Mouse (Mus musculus) heart, postnatal 14 days (tissue): ENCODE results near the gene Bmf. TPM values are rescaled to one million over a fixed set of nuclear protein-coding genes. Genes with fewer than 3 reads are reported as not detected.
A peak's percentile ranks its signal among the peaks of the same experiment; 100 is the strongest.

Source experiments
- DNase-seq, 2 experiments: peaks; one replicate each; pipeline ENCODE4 v3.0.0; 2021 to 2022
- intact Hi-C: fragments of 180-260 bp; cut with DNase I; formaldehyde crosslinking; loops from one replicate; pipeline ENCODE4 v1.15.1; 2025
- total RNA-seq, 2 experiments: library from RNA; stranded (reverse); gene quantifications; 2 replicates each; pipeline ENCODE4 v1.2.3; 2021

Bmf gene
- total RNA-seq, 2 experiments from 2014 or later: 18.6 to 21.7 TPM

- intact Hi-C loops: loop anchor here (2.0 to 5.0 kb wide), 3 partner anchors 34 to 151 kb away; no protein-coding TSS in a partner anchor
- DNase-seq: peak in 1 of 2 experiments; percentile 20
Measured at GRCm38 (mm10) chr2:118546104-118546797, 3.2 kb downstream of the Bmf start.

- intact Hi-C loops: loop anchor here (1.0 to 5.0 kb wide), 4 partner anchors 33 to 152 kb away; no protein-coding TSS in a partner anchor
- peak; percentile 94 to 96 for DNase-seq
Measured at GRCm38 (mm10) chr2:118545242-118546103, 4.0 kb downstream of the Bmf start.

GRCm38 (mm10) chr2:118543893-118544799 is 5.3 kb downstream of the Bmf start:
- DNase-seq: peak; percentile 80 to 87
- intact Hi-C loops: no loop called here

- peak in 1 of 2 experiments; percentile 3 for DNase-seq
- intact Hi-C loops: no loop called here
Measured at GRCm38 (mm10) chr2:118542971-118543573, 6.4 kb downstream of the Bmf start.

- intact Hi-C loops: no loop called here
- no peak for DNase-seq
Measured at GRCm38 (mm10) chr2:118541716-118542115, 7.8 kb downstream of the Bmf start.

- DNase-seq: peak; percentile 42 to 50
- intact Hi-C loops: no loop called here
Measured at GRCm38 (mm10) chr2:118540691-118541117, 8.8 kb downstream of the Bmf start.

- intact Hi-C loops: no loop called here
- peak in 1 of 2 experiments; percentile 54 for DNase-seq
Measured at GRCm38 (mm10) chr2:118539881-118540516, 9.5 kb downstream of the Bmf start.

GRCm38 (mm10) chr2:118539040-118539439 is 10.4 kb downstream of the Bmf start:
- DNase-seq: no peak
- intact Hi-C loops: no loop called here

GRCm38 (mm10) chr2:118537226-118537625 is 12.3 kb downstream of the Bmf start:
- intact Hi-C loops: no loop called here
- no peak for DNase-seq

- intact Hi-C loops: no loop called here
- DNase-seq: peak; percentile 71 to 80
Measured at GRCm38 (mm10) chr2:118536553-118536952, 12.9 kb downstream of the Bmf start.

- intact Hi-C loops: no loop called here
- no peak for DNase-seq
Measured at GRCm38 (mm10) chr2:118536111-118536510, 13.4 kb downstream of the Bmf start.

- intact Hi-C loops: no loop called here
- DNase-seq: no peak
Measured at GRCm38 (mm10) chr2:118533969-118534368, 15.5 kb downstream of the Bmf start.

- intact Hi-C loops: no loop called here
- peak in 1 of 2 experiments; percentile 66 for DNase-seq
Measured at GRCm38 (mm10) chr2:118532855-118533675, 16.4 kb downstream of the Bmf start.

- peak; percentile 19 to 40 for DNase-seq
- intact Hi-C loops: no loop called here
Measured at GRCm38 (mm10) chr2:118532401-118532800, 17.1 kb downstream of the Bmf start.

GRCm38 (mm10) chr2:118529466-118530181 is 19.9 kb downstream of the Bmf start:
- DNase-seq: peak; percentile 79
- intact Hi-C loops: no loop called here

- no peak for DNase-seq
- intact Hi-C loops: no loop called here
Measured at GRCm38 (mm10) chr2:118526545-118526944, 22.9 kb downstream of the Bmf start.

- intact Hi-C loops: no loop called here
- no peak for DNase-seq
Measured at GRCm38 (mm10) chr2:118524811-118525210, 24.7 kb downstream of the Bmf start.

GRCm38 (mm10) chr2:118523163-118523730 is 26.2 kb downstream of the Bmf start:
- DNase-seq: no peak
- intact Hi-C loops: no loop called here
